Mouse (Mus musculus): ENCODE data around the gene Kcna6.

DNA sequence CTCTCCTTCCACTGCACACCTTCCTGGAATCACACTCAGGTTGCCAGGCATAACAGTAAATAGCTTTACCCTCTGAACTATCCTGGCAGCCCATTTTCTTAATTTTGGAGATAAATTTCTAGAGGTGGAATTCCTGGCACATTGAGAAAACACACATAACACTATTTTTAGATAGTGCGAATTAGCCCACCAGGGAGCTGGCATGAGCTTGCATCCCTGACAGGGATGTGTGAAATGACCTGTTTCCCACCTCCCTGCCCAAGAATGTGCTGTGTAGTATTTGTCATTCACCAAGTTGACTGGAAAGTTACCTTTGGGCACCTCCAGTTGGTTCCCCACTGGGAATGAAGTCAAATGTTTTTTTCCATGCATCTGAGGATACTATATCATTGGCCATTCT is 42.6 kb upstream of the Kcna6 start:
- TF ChIP-seq CTCF (IDR thresholded peaks at IDR 0.05) (no peak), EP300 (IDR thresholded peaks at IDR 0.05) (no peak)

Measured in lung, postnatal 0 days (tissue).